22 mouse cellular contexts compared by ENCODE assay signal in genomic region chr3:98805032-98805431, GRCm38 (mm10). TPM values are rescaled to one million over a fixed set of nuclear protein-coding genes. Genes with fewer than 3 reads are reported as not detected.
"Had no signal": no experiment of that assay in that cellular context is flagged by ENCODE, and none has a peak within 500 bp of the region (broad histone marks: within the 10 kb centered on the region; RNA-seq: fewer than 3 reads in every experiment).

No protein-coding gene starts in this region.

RNA-seq across cellular contexts. Expression of gene Hsd3b6, which starts 9.2 kb away (rescaled TPM):
- total RNA-seq: gastrocnemius, adult 2 months; gastrocnemius, postnatal 10 days; gastrocnemius, postnatal 25 days; gastrocnemius, postnatal 4 days; granulocyte monocyte progenitor cell, adult 5-6 weeks; heart, adult 18-20 months; heart, postnatal 10 days; heart, postnatal 25 days; heart, postnatal 4 days; layer of hippocampus, adult 8-10 months; layer of hippocampus, postnatal 14 days; layer of hippocampus, postnatal 36 days; left cerebral cortex, adult 18-20 months; left cerebral cortex, postnatal 14 days; left cerebral cortex, postnatal 36 days had no signal
- polyA plus RNA-seq: frontal cortex, adult 2 months had no signal

RNA-seq across cellular contexts. Expression of gene Hsd3b3, which starts 42.1 kb away (rescaled TPM):
- total RNA-seq: gastrocnemius, adult 2 months; gastrocnemius, postnatal 10 days; gastrocnemius, postnatal 25 days; granulocyte monocyte progenitor cell, adult 5-6 weeks; heart, adult 18-20 months; heart, postnatal 10 days; heart, postnatal 25 days; heart, postnatal 4 days; layer of hippocampus, adult 8-10 months; layer of hippocampus, postnatal 14 days; layer of hippocampus, postnatal 36 days; left cerebral cortex, adult 18-20 months; left cerebral cortex, postnatal 14 days; left cerebral cortex, postnatal 36 days had no signal
- polyA plus RNA-seq: frontal cortex, adult 2 months; heart, embryonic 14.5 days; hindbrain, embryonic 10.5 days; limb, embryonic 10.5 days; limb, embryonic 12.5 days had no signal

RNA-seq across cellular contexts. Expression of gene Hsd3b1, which starts 54.6 kb away (rescaled TPM):
- total RNA-seq: gastrocnemius, adult 2 months; gastrocnemius, postnatal 10 days; gastrocnemius, postnatal 25 days; granulocyte monocyte progenitor cell, adult 5-6 weeks; heart, adult 18-20 months; heart, postnatal 10 days; heart, postnatal 25 days; heart, postnatal 4 days; layer of hippocampus, postnatal 14 days; layer of hippocampus, postnatal 36 days; left cerebral cortex, adult 18-20 months; left cerebral cortex, postnatal 14 days; left cerebral cortex, postnatal 36 days had no signal
- polyA plus RNA-seq: frontal cortex, adult 2 months; heart, embryonic 14.5 days; hindbrain, embryonic 14.5 days; hindbrain, embryonic 16.5 days had no signal
